Mouse (Mus musculus) liver, embryonic 16.5 days (tissue): ENCODE measurements around the gene Cacna2d1. TPM values are rescaled to one million over a fixed set of nuclear protein-coding genes. Genes with fewer than 3 reads are reported as not detected.

ENCODE experiments used
- ATAC-seq: fragments of 200-750 bp; cut with Nextera tagmentation; 2 replicates; pipeline ENCODE4 v1.8.0; 2017; ENCODE audit warnings: low read depth, mild to moderate bottlenecking, moderate number of reproducible peaks, moderate library complexity
- H3K27ac ChIP-seq: fragments of 300-500 bp; sonication (generic); 2 replicates; pipeline ENCODE4 v1.5.1; 2014; ENCODE audit warnings: mild to moderate bottlenecking, low read length
- H3K27me3 ChIP-seq: fragments of 300-500 bp; sonication (generic); 2 replicates; pipeline ENCODE4 v1.6.1; 2014; ENCODE audit warnings: low read depth, low read length, mixed read lengths; ENCODE audit not compliant: control insufficient read depth, insufficient read depth
- H3K36me3 ChIP-seq: fragments of 300-500 bp; sonication (generic); 2 replicates; pipeline ENCODE4 v1.6.1; 2014; ENCODE audit warnings: mild to moderate bottlenecking; ENCODE audit not compliant: control insufficient read depth, insufficient read depth
- H3K4me1 ChIP-seq: fragments of 300-500 bp; sonication (generic); 2 replicates; pipeline ENCODE4 v1.6.1; 2014; ENCODE audit warnings: low read depth, low read length, mixed read lengths; ENCODE audit not compliant: control insufficient read depth
- H3K4me2 ChIP-seq: fragments of 300-500 bp; sonication (generic); 2 replicates; pipeline ENCODE4 v1.6.1; 2014; ENCODE audit warnings: low read depth, low read length, mixed read lengths
- H3K4me3 ChIP-seq: fragments of 300-500 bp; sonication (generic); 2 replicates; pipeline ENCODE4 v1.5.1; 2014; ENCODE audit warnings: low read depth, mild to moderate bottlenecking, low read length
- H3K9ac ChIP-seq: fragments of 300-500 bp; sonication (generic); 2 replicates; pipeline ENCODE4 v1.6.1; 2014; ENCODE audit warnings: low read depth, low read length
- H3K9me3 ChIP-seq: fragments of 300-500 bp; sonication (generic); replicated peaks from 2 replicates; pipeline ENCODE4 v1.6.1; 2016; ENCODE audit warnings: low read length; ENCODE audit not compliant: control insufficient read depth
- WGBS: fragments of 180-500 bp; shearing (Covaris S2); extraction: QIAGEN DNeasy Blood & Tissue Kit; methylation state at CpG from one replicate; pipeline ENCODE4 v1.1.7; 2014; ENCODE audit not compliant: insufficient replicate concordance; 5-methylcytosine and 5-hydroxymethylcytosine counted together
- polyA plus RNA-seq: library from polyadenylated mRNA; unstranded; fragments of >200 nt; fragmentation: Nextera tagmentation; extraction: Ambion mirVana; gene quantifications from 2 replicates; pipeline ENCODE4 v1.2.1, GENCODE M21; 2015

Gene Cacna2d1
- polyA plus RNA-seq, 1 experiment from 2014 or later: 0.53 TPM

DNA sequence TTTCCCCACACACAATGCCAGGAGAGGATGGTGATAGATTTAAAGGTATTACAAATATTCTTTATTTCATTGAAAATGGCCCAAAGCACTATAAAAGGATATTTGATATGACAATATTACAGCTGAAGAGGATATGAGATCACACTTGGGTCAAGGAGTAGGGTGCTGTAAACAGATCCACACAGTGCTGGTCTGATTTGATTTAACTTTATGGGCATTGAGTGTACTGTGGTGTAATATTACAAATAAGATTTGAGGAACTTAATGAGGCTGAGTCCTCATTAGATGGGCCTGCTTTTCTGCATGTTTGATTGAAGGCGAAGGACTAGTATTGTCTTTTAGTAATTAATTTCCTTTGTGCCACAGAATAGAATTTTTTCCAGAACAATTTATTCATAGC is 212.1 kb downstream of the Cacna2d1 start:
- 84% methylated on average over 1 of the region's 1 CpGs for WGBS
- Histone ChIP-seq H3K9me3 (no peaks in the 10 kb centered on the region), H3K4me1 (no peaks in the 10 kb centered on the region), H3K36me3 (no peaks in the 10 kb centered on the region), H3K9ac (no peak overlapping the region), H3K4me3 (no peak overlapping the region), H3K4me2 (no peak overlapping the region), H3K27ac (no peak overlapping the region), H3K27me3 (no peaks in the 10 kb centered on the region)
- ATAC-seq: no peak

DNA sequence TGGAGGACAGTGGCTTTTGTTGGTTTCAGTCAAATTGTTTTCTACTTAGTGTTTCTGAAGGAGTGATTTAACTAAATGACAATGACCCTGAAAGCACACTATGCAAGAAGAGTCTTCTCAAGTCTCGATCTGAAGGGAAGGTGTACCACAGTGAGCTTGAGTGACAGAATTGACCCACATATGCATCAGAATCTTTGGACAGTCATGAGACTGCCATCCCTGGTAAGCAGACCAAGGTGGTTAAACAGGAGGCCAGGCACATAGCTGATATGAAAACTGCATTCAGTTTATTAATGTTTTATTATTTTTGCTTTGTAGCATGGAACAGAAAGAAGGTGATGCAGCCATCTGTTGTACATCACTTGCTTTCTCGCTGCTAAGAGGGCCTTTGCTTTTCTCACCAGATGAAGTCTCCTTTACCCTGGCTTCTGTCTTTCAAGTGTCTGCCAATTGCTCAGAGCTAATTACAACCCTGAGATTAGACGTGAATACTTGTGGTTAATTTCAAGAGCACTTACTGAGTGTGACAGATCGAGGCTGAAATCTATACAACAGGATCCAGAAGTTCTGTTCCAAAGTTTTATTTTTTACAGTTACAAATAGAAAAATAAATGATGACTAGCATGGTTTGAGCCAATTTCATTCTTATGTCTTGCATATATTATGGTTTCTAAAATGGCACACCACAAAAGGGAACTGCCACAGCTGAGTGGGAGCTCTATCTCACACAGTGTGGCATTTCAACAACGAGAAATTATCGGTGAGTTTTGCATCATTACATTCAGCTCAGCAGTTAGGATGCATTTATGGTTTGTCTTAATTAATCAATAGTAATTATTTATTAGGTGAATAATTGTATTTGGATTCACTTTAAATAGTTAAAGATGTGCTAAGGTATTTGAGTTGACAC is 221.1 kb downstream of the Cacna2d1 start:
- Histone ChIP-seq H3K9ac (no peak overlapping the region), H3K36me3 (no peaks in the 10 kb centered on the region), H3K4me3 (no peak overlapping the region), H3K4me1 (no peaks in the 10 kb centered on the region), H3K27me3 (no peaks in the 10 kb centered on the region), H3K4me2 (no peak overlapping the region), H3K27ac (no peak overlapping the region), H3K9me3 (no peaks in the 10 kb centered on the region)
- 59% methylated on average over 6 of the region's 6 CpGs for WGBS
- no peak for ATAC-seq

DNA sequence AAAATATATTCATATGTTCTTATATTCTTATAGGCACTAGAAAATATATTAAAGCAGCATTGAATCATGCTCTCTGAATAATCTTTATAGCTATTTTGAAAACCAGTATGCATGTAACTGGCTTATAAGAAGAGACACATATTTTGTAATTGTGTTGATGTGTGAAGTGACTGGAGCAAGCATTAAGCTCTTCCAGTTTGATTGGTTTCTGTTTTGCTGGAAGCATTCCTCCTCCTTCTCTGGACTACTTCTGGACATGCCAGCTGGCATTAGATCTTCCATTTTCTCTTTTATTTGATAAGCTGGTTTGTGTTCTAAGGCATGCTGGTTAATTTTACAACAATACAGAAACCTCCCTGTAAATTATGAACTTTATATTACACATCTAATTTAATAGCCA is 228.8 kb downstream of the Cacna2d1 start:
- no peak for ATAC-seq
- Histone ChIP-seq H3K4me2 (no peak overlapping the region), H3K36me3 (no peaks in the 10 kb centered on the region)

DNA sequence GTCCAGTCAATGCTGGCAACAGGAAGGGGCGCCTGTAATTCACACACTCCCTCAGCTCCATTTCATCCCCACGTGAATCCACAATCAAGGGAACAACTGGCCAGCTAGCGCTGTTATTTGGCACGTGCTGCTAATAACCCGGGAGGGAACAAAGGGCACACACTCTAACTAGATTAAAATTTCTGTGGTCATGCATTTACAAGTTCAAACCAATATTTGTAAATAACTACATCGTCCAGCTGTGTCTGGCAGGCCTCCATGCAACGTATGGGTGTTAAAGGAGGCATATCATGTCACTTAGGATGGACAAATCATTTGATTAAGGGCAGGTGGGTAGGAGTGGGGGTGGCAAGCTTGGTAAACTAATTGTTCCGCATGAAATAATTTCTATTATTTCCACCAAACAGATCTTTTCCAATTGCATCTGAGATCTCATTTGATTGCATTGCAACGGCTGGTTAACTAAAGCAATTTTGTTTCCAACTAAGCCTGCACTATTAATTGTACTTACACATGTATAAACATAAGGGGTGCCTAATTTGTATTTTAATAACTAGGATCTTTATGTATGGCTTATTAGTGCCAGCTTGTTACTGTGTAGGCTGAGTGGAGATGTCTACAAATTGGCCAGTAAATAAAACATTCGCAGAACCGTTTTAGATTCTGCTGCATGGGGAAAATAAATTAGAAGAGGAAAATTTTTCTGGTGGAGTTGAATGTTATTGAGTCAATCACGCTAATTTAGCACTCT is 231.8 kb downstream of the Cacna2d1 start:
- 56% methylated on average over 12 of the region's 12 CpGs for WGBS
- H3K27me3 ChIP-seq: no peaks in the 10 kb centered on the region
- no peak overlapping the region for H3K4me2 ChIP-seq
- no peak overlapping the region for H3K27ac ChIP-seq
- no peaks in the 10 kb centered on the region for H3K4me1 ChIP-seq
- no peak for ATAC-seq
- no peaks in the 10 kb centered on the region for H3K36me3 ChIP-seq
- H3K9ac ChIP-seq: no peak overlapping the region
- no peaks in the 10 kb centered on the region for H3K9me3 ChIP-seq
- H3K4me3 ChIP-seq: no peak overlapping the region

More for the DNA sequence above, 228.8 kb downstream of the Cacna2d1 start:
- no peak overlapping the region for H3K27ac ChIP-seq
- H3K4me1 ChIP-seq: no peaks in the 10 kb centered on the region
- H3K9ac ChIP-seq: no peak overlapping the region
- no peaks in the 10 kb centered on the region for H3K9me3 ChIP-seq
- no peaks in the 10 kb centered on the region for H3K27me3 ChIP-seq
- no peak overlapping the region for H3K4me3 ChIP-seq

DNA sequence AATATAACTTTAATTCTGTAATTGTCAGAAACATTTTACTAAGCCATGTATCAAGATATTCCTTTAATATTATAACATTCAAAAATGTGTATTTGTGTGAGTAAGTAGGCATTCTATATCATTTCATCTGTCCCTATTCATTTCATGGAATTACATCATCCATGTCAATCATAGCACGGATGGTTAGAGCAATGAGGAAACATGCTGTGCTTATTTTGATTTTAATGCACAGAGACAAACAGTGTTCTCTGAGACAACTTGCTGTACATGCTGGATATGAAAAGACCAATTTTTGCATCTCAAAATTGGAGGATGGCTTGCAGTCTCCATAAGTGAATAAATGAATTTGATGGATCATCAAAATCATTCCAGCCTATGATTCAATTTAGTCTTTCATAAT is 232.4 kb downstream of the Cacna2d1 start:
- Histone ChIP-seq H3K27me3 (no peaks in the 10 kb centered on the region), H3K4me1 (no peaks in the 10 kb centered on the region), H3K36me3 (no peaks in the 10 kb centered on the region), H3K27ac (no peak overlapping the region), H3K9ac (no peak overlapping the region), H3K4me2 (no peak overlapping the region), H3K9me3 (no peaks in the 10 kb centered on the region), H3K4me3 (no peak overlapping the region)
- no peak for ATAC-seq
- WGBS: 63% methylated on average over 1 of the region's 1 CpGs

DNA sequence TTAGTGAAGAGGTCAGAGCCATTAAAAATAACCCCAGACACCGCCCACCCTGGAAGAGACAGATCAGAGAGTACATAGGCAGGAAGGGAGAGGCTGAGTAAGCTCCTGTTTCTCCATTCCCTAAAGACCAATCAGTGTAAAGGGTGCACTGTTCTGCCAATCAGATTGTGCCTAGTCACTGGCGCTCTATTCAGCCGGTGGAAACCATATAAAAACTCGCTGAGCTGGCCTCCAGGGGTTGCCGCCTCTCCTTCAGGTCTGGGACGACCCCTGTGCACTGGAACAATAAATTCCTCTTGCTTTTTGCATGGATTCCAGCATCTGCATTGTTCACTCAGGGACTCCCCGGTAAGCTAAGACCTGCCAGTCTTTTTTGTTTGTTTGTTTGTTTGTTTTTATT is 246.6 kb downstream of the Cacna2d1 start:
- H3K36me3 ChIP-seq: no peaks in the 10 kb centered on the region
- WGBS: 66% methylated on average over 7 of the region's 7 CpGs
- no peak overlapping the region for H3K27ac ChIP-seq
- H3K27me3 ChIP-seq: no peaks in the 10 kb centered on the region
- H3K9ac ChIP-seq: no peak overlapping the region
- H3K4me1 ChIP-seq: no peaks in the 10 kb centered on the region
- ATAC-seq: no peak
- no peak overlapping the region for H3K4me3 ChIP-seq
- no peaks in the 10 kb centered on the region for H3K9me3 ChIP-seq
- no peak overlapping the region for H3K4me2 ChIP-seq

DNA sequence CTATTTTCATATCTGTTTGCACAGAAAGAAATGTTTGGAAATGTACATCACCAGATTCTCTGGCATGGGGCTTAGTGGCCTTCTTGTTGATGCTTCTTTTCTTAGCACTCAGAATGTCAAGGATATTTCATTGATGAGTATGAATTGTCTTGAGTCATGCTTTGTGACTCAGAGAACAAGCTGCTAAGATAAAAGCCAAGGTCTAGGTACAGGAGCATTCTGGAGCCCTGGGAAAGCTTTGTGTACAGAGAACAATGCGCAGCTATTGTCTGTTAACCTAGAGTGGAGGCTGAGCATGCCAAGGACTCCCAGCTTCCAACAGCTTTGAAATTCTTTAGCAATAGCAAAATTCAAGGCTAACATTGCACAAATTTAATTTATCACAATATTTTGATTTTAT is 249.6 kb downstream of the Cacna2d1 start:
- Histone ChIP-seq H3K4me1 (no peaks in the 10 kb centered on the region), H3K36me3 (no peaks in the 10 kb centered on the region), H3K27me3 (no peaks in the 10 kb centered on the region), H3K4me3 (no peak overlapping the region), H3K9ac (no peak overlapping the region), H3K9me3 (no peaks in the 10 kb centered on the region), H3K4me2 (no peak overlapping the region), H3K27ac (no peak overlapping the region)
- WGBS: 59% methylated on average over 1 of the region's 1 CpGs
- ATAC-seq: no peak

DNA sequence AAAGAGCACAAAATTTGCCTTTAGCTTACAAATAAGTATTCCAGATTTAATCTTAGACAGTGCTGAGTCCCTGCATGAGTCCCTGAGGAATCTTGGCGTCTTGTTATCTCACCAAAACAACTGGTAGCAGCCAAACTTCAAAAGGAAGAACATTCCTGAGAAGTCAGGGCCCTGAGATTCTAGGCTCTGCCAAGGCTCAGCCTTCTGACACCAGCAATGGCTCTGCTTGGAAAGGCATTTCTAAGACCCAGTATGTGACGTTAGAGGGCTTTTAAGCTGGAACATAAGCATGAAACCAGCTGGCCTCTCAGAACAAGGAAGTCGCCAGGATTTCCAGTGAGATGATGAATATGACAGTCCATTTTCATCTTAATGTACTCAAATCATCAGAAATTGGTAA is 253.4 kb downstream of the Cacna2d1 start:
- Histone ChIP-seq H3K36me3 (no peaks in the 10 kb centered on the region), H3K4me2 (no peak overlapping the region), H3K9me3 (no peaks in the 10 kb centered on the region), H3K4me1 (no peaks in the 10 kb centered on the region), H3K27me3 (no peaks in the 10 kb centered on the region), H3K27ac (no peak overlapping the region), H3K9ac (no peak overlapping the region), H3K4me3 (no peak overlapping the region)
- ATAC-seq: no peak
- 17% methylated on average over 3 of the region's 3 CpGs for WGBS

DNA sequence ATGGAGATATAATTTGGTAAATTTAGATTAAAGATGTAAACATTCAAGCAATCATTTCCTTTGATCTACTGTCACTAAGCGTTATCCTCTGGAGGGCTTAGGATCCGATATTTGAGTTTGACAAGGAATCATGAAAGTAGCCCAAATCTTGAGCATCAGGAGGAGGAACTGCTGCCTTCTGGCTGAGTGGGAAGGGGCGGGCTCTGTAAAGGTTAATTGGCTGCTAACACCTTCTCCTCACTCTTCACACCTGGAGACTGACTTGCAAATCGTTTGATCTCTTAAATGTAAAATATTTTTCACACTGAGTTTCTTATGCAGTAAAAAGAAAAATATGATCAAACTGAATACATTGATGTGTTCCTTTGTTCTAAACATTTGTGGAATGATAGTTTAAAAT is 255.4 kb downstream of the Cacna2d1 start:
- H3K9ac ChIP-seq: no peak overlapping the region
- no peaks in the 10 kb centered on the region for H3K27me3 ChIP-seq
- H3K4me1 ChIP-seq: no peaks in the 10 kb centered on the region
- WGBS: 33% methylated on average over 4 of the region's 4 CpGs
- ATAC-seq: no peak
- no peaks in the 10 kb centered on the region for H3K36me3 ChIP-seq
- H3K4me2 ChIP-seq: no peak overlapping the region
- H3K9me3 ChIP-seq: no peaks in the 10 kb centered on the region
- no peak overlapping the region for H3K4me3 ChIP-seq
- H3K27ac ChIP-seq: no peak overlapping the region
